Mouse (Mus musculus) activated CD4-positive, CD25-positive, alpha-beta regulatory T cell, adult 4 months (primary cell): Measurements from ENCODE around the gene Slc24a4. TPM values are rescaled to one million over a fixed set of nuclear protein-coding genes. Genes with fewer than 3 reads are reported as not detected.

Experiments used
- ATAC-seq: one replicate; pipeline ENCODE4 v1.8.0; 2017
- polyA plus RNA-seq, 2 experiments: library from polyadenylated mRNA; unstranded; fragments of 100-300 nt; shearing (Covaris generic); gene quantifications; one replicate each; pipeline ENCODE4 v1.2.1; 2017

Slc24a4 gene
- polyA plus RNA-seq, 2 experiments from 2014 or later, result not detected

- ATAC-seq, result no peak
These were observed 158.3 kb downstream of the Slc24a4 start for GRCm38 (mm10) chr12:102286681-102287414.

GRCm38 (mm10) chr12:102287904-102288602 lies 159.5 kb downstream of the Slc24a4 start:
- no peak for ATAC-seq

GRCm38 (mm10) chr12:102288846-102289245 lies 160.3 kb downstream of the Slc24a4 start:
- ATAC-seq, result no peak

- ATAC-seq, result no peak
These were observed 161.0 kb downstream of the Slc24a4 start for GRCm38 (mm10) chr12:102289568-102289967.

- ATAC-seq, result no peak
These were observed 162.1 kb downstream of the Slc24a4 start for GRCm38 (mm10) chr12:102290662-102291061.

- ATAC-seq, result no peak
These were observed 163.2 kb downstream of the Slc24a4 start for GRCm38 (mm10) chr12:102291686-102292085.

- no peak for ATAC-seq
These were observed 164.1 kb downstream of the Slc24a4 start for GRCm38 (mm10) chr12:102292501-102293215.

GRCm38 (mm10) chr12:102294634-102295033 lies 166.1 kb downstream of the Slc24a4 start:
- ATAC-seq, result no peak

- ATAC-seq, result peak; percentile 82
These were observed 166.7 kb downstream of the Slc24a4 start for GRCm38 (mm10) chr12:102295230-102295629.

GRCm38 (mm10) chr12:102295662-102296061 lies 167.1 kb downstream of the Slc24a4 start:
- ATAC-seq, result no peak

GRCm38 (mm10) chr12:102296361-102296760 lies 167.8 kb downstream of the Slc24a4 start:
- ATAC-seq, result no peak

- ATAC-seq, result no peak
These were observed 168.4 kb downstream of the Slc24a4 start for GRCm38 (mm10) chr12:102296967-102297366.

GRCm38 (mm10) chr12:102299209-102299608 lies 170.7 kb downstream of the Slc24a4 start:
- ATAC-seq, result no peak

GRCm38 (mm10) chr12:102301585-102301984 lies 173.1 kb downstream of the Slc24a4 start:
- no peak for ATAC-seq

GRCm38 (mm10) chr12:102302322-102302721 lies 173.8 kb downstream of the Slc24a4 start:
- ATAC-seq, result no peak

GRCm38 (mm10) chr12:102302831-102303351 lies 174.4 kb downstream of the Slc24a4 start:
- ATAC-seq, result no peak

GRCm38 (mm10) chr12:102303867-102304266 lies 175.3 kb downstream of the Slc24a4 start:
- no peak for ATAC-seq

- ATAC-seq, result no peak
These were observed 176.7 kb downstream of the Slc24a4 start for GRCm38 (mm10) chr12:102305069-102305836.

- ATAC-seq, result no peak
These were observed 179.5 kb downstream of the Slc24a4 start for GRCm38 (mm10) chr12:102308001-102308456.

- ATAC-seq, result peak; percentile 76
These were observed 180.0 kb downstream of the Slc24a4 start for GRCm38 (mm10) chr12:102308457-102309011.

- no peak for ATAC-seq
These were observed 180.7 kb downstream of the Slc24a4 start for GRCm38 (mm10) chr12:102309099-102309799.
